Mouse (Mus musculus) C2C12 (cell line): ENCODE measurements around the gene Gsg1l.

ENCODE experiments used
- CEBPB ChIP-seq: IDR thresholded peaks from one replicate; pipeline ENCODE4 v1.6.1; 2011; ENCODE audit warnings: low read depth, mild to moderate bottlenecking, control low read depth, moderate library complexity
- CTCF ChIP-seq: IDR thresholded peaks from one replicate; pipeline ENCODE4 v1.5.1; 2011; ENCODE audit not compliant: control insufficient read depth, insufficient read depth, insufficient read length
- FOSL1 ChIP-seq: IDR thresholded peaks from one replicate; pipeline ENCODE4 v1.8.0; 2011; ENCODE audit warnings: mild to moderate bottlenecking, low read length; ENCODE audit not compliant: poor library complexity, insufficient read depth, severe bottlenecking
- MAX ChIP-seq: IDR thresholded peaks from one replicate; pipeline ENCODE4 v1.6.1; 2011; ENCODE audit warnings: mild to moderate bottlenecking, control low read depth
- MYOD1 ChIP-seq: IDR thresholded peaks from one replicate; pipeline ENCODE4 v1.6.1; 2011; ENCODE audit warnings: low read depth; ENCODE audit not compliant: control insufficient read depth, insufficient read length
- MYOG ChIP-seq: IDR thresholded peaks from one replicate; pipeline ENCODE4 v1.6.1; 2011; ENCODE audit not compliant: control insufficient read depth, insufficient read length; ENCODE audit errors: extremely low read depth
- USF1 ChIP-seq: IDR thresholded peaks from one replicate; pipeline ENCODE4 v1.6.1; 2011; ENCODE audit warnings: low read depth, mild to moderate bottlenecking, control low read depth, moderate library complexity

DNA sequence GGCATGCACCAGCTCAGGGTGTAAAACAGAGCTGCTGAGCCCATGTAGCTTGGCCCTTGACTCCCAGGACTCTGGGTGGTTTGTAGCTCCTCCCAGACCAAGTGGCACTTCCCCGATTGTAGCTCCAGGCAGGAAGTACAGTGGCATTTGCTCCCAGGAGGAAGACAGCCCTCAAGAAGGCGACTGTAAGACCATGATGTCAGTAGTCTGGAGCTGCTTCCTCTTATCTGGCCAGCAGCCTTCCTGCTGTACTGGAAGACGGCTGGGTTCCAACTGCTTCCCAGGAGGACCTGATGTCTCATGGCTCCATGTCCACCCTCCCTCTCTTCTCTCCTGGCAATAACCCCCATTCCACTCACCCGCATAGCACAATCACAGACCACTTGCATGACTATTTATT is 204.2 kb downstream of the Gsg1l start:
- TF ChIP-seq CTCF (no peak), MYOG (no peak), MAX (no peak), USF1 (no peak), MYOD1 (no peak), CEBPB (no peak), FOSL1 (no peak)
